Mouse (Mus musculus): ENCODE measurements around the gene Zbtb9.

GRCm38 (mm10) chr17:27011998-27012672 is 39.2 kb downstream of the Zbtb9 start:
- no peak for TF ChIP-seq POLR2A (IDR thresholded peaks at IDR 0.05; ENCODE audit: borderline replicate concordance, extremely low read depth, low read depth, low read length)
- no peak for TF ChIP-seq CTCF (IDR thresholded peaks at IDR 0.05; ENCODE audit: insufficient read depth, low read length)
